Mouse (Mus musculus) Patski (cell line): ENCODE measurements at regions not wholly inside any gene's neighbourhood (a gene's known extent, or its start where the extent isn't known, plus 50 kb on each side); places are given as distances from the start of the nearest gene placed in this dataset.

Source experiments
- ATAC-seq: fragments of 100-300 bp; one replicate; pipeline ENCODE4 v1.8.0; 2021
- CTCF ChIA-PET: fragments of 350-600 bp; sonication (Branson Sonifier 250); formaldehyde crosslinking; loops from one replicate; lab custom pipeline; 2022; ENCODE audit warnings: inconsistent platforms; lab: Charles Lee
- POLR2A ChIA-PET: fragments of 350-600 bp; sonication (Branson Sonifier 250); formaldehyde crosslinking; loops from one replicate; lab custom pipeline; 2022; ENCODE audit warnings: antibody characterized with exemption, inconsistent platforms; lab: Charles Lee
- DNase-seq: peaks from one replicate; pipeline ENCODE4 v3.0.0-alpha.2; 2011; ENCODE audit warnings: low read depth, low spot score
- H3K27me3 ChIP-seq: fragments of 371-371 bp; one replicate; pipeline ENCODE4 v1.5.1; 2021
- CTCF ChIP-seq: fragments of 100-300 bp; IDR thresholded peaks from one replicate; pipeline ENCODE4 v1.5.1; 2021
- in situ Hi-C: fragments of 300-500 bp; cut with MboI; formaldehyde crosslinking; loops from 3 replicates; pipeline ENCODE4 v1.11.1; 2018; ENCODE audit warnings: low pct_unique_long_range_greater_than_20kb, mixed read lengths

- CTCF ChIA-PET = no interaction called here
- in situ Hi-C loops = no loop called here
- no peak for DNase-seq
Observed at GRCm38 (mm10) chr17:87514366-87515126, 67.8 kb upstream of the Calm2 start.

GRCm38 (mm10) chr17:87517258-87517657 is 70.5 kb upstream of the Calm2 start:
- ChIA-PET CTCF (no interaction called here), POLR2A (no interaction called here)
- TF ChIP-seq CTCF = no peak
- in situ Hi-C loops = no loop called here
- ATAC-seq (no peak), DNase-seq (no peak)
- no peaks in the 10 kb centered on the region for H3K27me3 ChIP-seq

More at GRCm38 (mm10) chr17:87514366-87515126, 67.8 kb upstream of the Calm2 start:
- POLR2A ChIA-PET = interaction anchor here (0.6 kb wide), 1 partner anchor 12 kb away, joined by 3 read pairs; no protein-coding TSS in a partner anchor
- H3K27me3 ChIP-seq = no peaks in the 10 kb centered on the region
- no peak for TF ChIP-seq CTCF
- no peak for ATAC-seq

GRCm38 (mm10) chr17:87519454-87519853 is 72.7 kb upstream of the Calm2 start:
- CTCF ChIA-PET = interaction anchor here (1.0 to 1.6 kb wide), 2 partner anchors 11 to 183 kb away, joined by 3 to 5 read pairs; no protein-coding TSS in a partner anchor
- POLR2A ChIA-PET = no interaction called here
- in situ Hi-C loops = no loop called here
- H3K27me3 ChIP-seq = no peaks in the 10 kb centered on the region
- no peak for TF ChIP-seq CTCF
- ATAC-seq = no peak
- no peak for DNase-seq

- TF ChIP-seq CTCF = no peak
- DNase-seq (no peak), ATAC-seq (no peak)
- ChIA-PET CTCF (interaction anchor here (1.1 to 1.2 kb wide), 3 partner anchors 14 to 172 kb away, joined by 3 to 5 read pairs (median 4); no protein-coding TSS in a partner anchor), POLR2A (interaction anchor here (0.6 kb wide), 1 partner anchor 763 kb away, joined by 3 read pairs; no protein-coding TSS in a partner anchor)
- in situ Hi-C loops = no loop called here
- no peaks in the 10 kb centered on the region for H3K27me3 ChIP-seq
Observed at GRCm38 (mm10) chr17:87520841-87521240, 74.1 kb upstream of the Calm2 start.

- ChIA-PET POLR2A (interaction anchor here (0.6 kb wide), 1 partner anchor 764 kb away, joined by 3 read pairs; no protein-coding TSS in a partner anchor), CTCF (interaction anchor here (1.2 kb wide), 3 partner anchors 14 to 20 kb away, joined by 3 to 5 read pairs (median 4); no protein-coding TSS in a partner anchor)
- in situ Hi-C loops = no loop called here
- no peak for DNase-seq
- TF ChIP-seq CTCF = no peak
- H3K27me3 ChIP-seq = no peaks in the 10 kb centered on the region
- ATAC-seq = no peak
Observed at GRCm38 (mm10) chr17:87521622-87522151, 75.0 kb upstream of the Calm2 start.

- no peak for TF ChIP-seq CTCF
- DNase-seq = no peak
Observed at GRCm38 (mm10) chr17:87522500-87523091, 75.9 kb upstream of the Calm2 start.

GRCm38 (mm10) chr17:87523643-87524042 is 76.9 kb upstream of the Calm2 start:
- in situ Hi-C loops = no loop called here
- TF ChIP-seq CTCF = no peak
- CTCF ChIA-PET = interaction anchor here (0.9 to 1.3 kb wide), 3 partner anchors 15 to 93 kb away, joined by 3 read pairs; no protein-coding TSS in a partner anchor
- DNase-seq (no peak), ATAC-seq (no peak)
- no peaks in the 10 kb centered on the region for H3K27me3 ChIP-seq
- POLR2A ChIA-PET = interaction anchor here (0.6 kb wide), 1 partner anchor 34 kb away, joined by 4 read pairs; no protein-coding TSS in a partner anchor

More at GRCm38 (mm10) chr17:87522500-87523091, 75.9 kb upstream of the Calm2 start:
- in situ Hi-C loops = no loop called here
- ChIA-PET CTCF (interaction anchor here (0.9 to 1.2 kb wide), 2 partner anchors 20 to 24 kb away, joined by 3 read pairs; no protein-coding TSS in a partner anchor), POLR2A (no interaction called here)
- no peak for ATAC-seq
- H3K27me3 ChIP-seq = no peaks in the 10 kb centered on the region

GRCm38 (mm10) chr17:87527174-87527573 is 80.4 kb upstream of the Calm2 start:
- DNase-seq (no peak), ATAC-seq (no peak)
- in situ Hi-C loops = no loop called here
- H3K27me3 ChIP-seq = no peaks in the 10 kb centered on the region
- TF ChIP-seq CTCF = no peak
- CTCF ChIA-PET = no interaction called here
- POLR2A ChIA-PET = interaction anchor here (0.9 kb wide), 1 partner anchor 12 kb away, joined by 3 read pairs; no protein-coding TSS in a partner anchor

- H3K27me3 ChIP-seq = no peaks in the 10 kb centered on the region
- DNase-seq (no peak), ATAC-seq (peak; percentile 35)
- ChIA-PET POLR2A (interaction anchor here (1.1 kb wide), 1 partner anchor 21 kb away, joined by 4 read pairs; no protein-coding TSS in a partner anchor), CTCF (interaction anchor here (1.0 kb wide), 1 partner anchor 215 kb away, joined by 3 read pairs; no protein-coding TSS in a partner anchor)
- peak; percentile 92 for TF ChIP-seq CTCF
- in situ Hi-C loops = loop anchor here (5.0 kb wide), 1 partner anchor 83 kb away; the partner anchor contains the start of gene Calm2
Observed at GRCm38 (mm10) chr17:87530162-87530817, 83.6 kb upstream of the Calm2 start.
